Mouse (Mus musculus) midbrain, embryonic 11.5 days (tissue): ENCODE measurements around the gene Maml1. TPM values are rescaled to one million over a fixed set of nuclear protein-coding genes. Genes with fewer than 3 reads are reported as not detected.

Source experiments
- ATAC-seq: fragments of 200-750 bp; cut with Nextera tagmentation; 2 replicates; pipeline ENCODE4 v1.8.0; 2017; ENCODE audit warnings: moderate TSS enrichment, moderate library complexity; ENCODE audit not compliant: low FRiP score
- DNase-seq: peaks from one replicate; pipeline ENCODE4 v3.0.0; 2015; ENCODE audit warnings: low spot score; ENCODE audit errors: missing footprints
- H3K27ac ChIP-seq: fragments of 300-500 bp; sonication (generic); 2 replicates; pipeline ENCODE4 v1.5.1; 2014; ENCODE audit warnings: low read depth, low read length
- H3K27me3 ChIP-seq: fragments of 300-500 bp; sonication (generic); 2 replicates; pipeline ENCODE4 v1.6.1; 2014; ENCODE audit warnings: mild to moderate bottlenecking, low read length, moderate library complexity, mixed read lengths; ENCODE audit not compliant: control insufficient read depth, insufficient read depth
- H3K36me3 ChIP-seq: fragments of 300-500 bp; sonication (generic); 2 replicates; pipeline ENCODE4 v1.6.1; 2014; ENCODE audit warnings: mild to moderate bottlenecking, low read length, moderate library complexity, mixed read lengths; ENCODE audit not compliant: control insufficient read depth, insufficient read depth
- H3K4me1 ChIP-seq: fragments of 300-500 bp; sonication (generic); 2 replicates; pipeline ENCODE4 v1.6.1; 2014; ENCODE audit warnings: low read length; ENCODE audit not compliant: control insufficient read depth, insufficient read depth
- H3K4me2 ChIP-seq: fragments of 300-500 bp; sonication (generic); 2 replicates; pipeline ENCODE4 v1.6.1; 2014; ENCODE audit warnings: mild to moderate bottlenecking, moderate library complexity
- H3K4me3 ChIP-seq: fragments of 300-500 bp; sonication (generic); 2 replicates; pipeline ENCODE4 v1.5.1; 2014; ENCODE audit warnings: low read depth, low read length
- H3K9ac ChIP-seq: fragments of 300-500 bp; sonication (generic); 2 replicates; pipeline ENCODE4 v1.6.1; 2014; ENCODE audit warnings: low read length
- H3K9me3 ChIP-seq: fragments of 300-500 bp; sonication (generic); 2 replicates; pipeline ENCODE4 v1.6.1; 2016; ENCODE audit warnings: low read length; ENCODE audit not compliant: control insufficient read depth
- WGBS: fragments of 180-500 bp; shearing (Covaris S2); extraction: QIAGEN DNeasy Blood & Tissue Kit; methylation state at CpG from one replicate; pipeline ENCODE4 v1.1.7; 2014; 5-methylcytosine and 5-hydroxymethylcytosine counted together
- polyA plus RNA-seq: library from polyadenylated mRNA; unstranded; fragments of >200 nt; fragmentation: Nextera tagmentation; extraction: Ambion mirVana; gene quantifications from 2 replicates; pipeline ENCODE4 v1.2.1, GENCODE M21; 2014

Maml1 gene
- polyA plus RNA-seq, 1 experiment from 2014 or later: 10.7 TPM

DNA sequence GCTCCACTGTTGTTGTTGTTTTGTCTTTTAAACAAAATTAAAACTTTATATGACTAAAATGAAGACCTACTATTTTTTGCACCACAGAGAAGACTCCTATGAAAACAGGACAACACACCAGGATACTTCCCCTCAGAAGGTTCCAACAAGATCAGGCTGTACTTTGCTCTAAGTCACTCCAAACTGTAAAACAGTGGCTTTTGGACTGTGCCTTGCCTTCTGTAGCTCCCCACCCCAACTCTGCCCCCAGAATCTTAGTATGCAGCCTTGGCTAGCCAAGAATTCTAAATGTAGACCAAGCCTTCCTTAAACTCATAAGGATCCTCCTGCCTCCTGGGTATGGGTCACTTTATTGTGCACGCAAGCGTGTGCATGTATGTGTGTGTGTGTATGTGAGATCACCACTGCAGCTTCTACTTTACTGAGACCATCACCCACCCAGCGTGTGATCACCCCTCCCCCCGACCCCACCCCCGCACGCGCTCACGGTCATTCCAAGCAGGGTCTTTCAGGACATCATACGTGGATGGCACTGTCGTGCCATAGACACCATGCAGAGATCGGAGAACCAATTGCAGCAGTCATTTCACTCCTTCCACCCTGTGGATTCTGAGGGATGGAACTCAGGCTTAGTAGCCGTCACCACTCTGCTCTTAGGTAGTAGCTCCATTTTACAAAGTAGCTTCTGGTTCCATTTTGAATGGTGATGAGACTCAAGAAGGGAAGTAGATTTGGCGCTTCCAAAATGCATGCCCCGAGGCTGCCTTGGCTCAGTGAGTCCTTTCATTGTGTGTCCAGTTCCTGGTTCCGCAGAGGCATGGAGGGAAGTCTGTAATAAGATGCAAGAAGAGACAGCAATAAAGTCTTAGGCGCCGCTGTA lies 68.1 kb downstream of the Maml1 start:
- DNase-seq (no peak), ATAC-seq (peak; percentile 12; the same call in 1 of the 2 replicates)
- Histone ChIP-seq H3K4me3 (peak overlapping the region; percentile 88), H3K9ac (peak overlapping the region; percentile 93), H3K4me1 (peaks cover 22% of the 10 kb centered on the region), H3K36me3 (no peaks in the 10 kb centered on the region), H3K4me2 (peak overlapping the region; percentile 96), H3K27me3 (no peaks in the 10 kb centered on the region), H3K9me3 (no peaks in the 10 kb centered on the region), H3K27ac (peak overlapping the region; percentile 68)
- 10% methylated on average over 17 of the region's 17 CpGs for WGBS

GRCm38 (mm10) chr11:50222559-50223276 lies 69.4 kb downstream of the Maml1 start:
- no peak overlapping the region for H3K4me2 ChIP-seq
- no peak overlapping the region for H3K4me3 ChIP-seq
- no peaks in the 10 kb centered on the region for H3K36me3 ChIP-seq
- ATAC-seq: no peak
- no peaks in the 10 kb centered on the region for H3K9me3 ChIP-seq
- 50% methylated on average over 7 of the region's 7 CpGs for WGBS
- DNase-seq: no peak
- no peak overlapping the region for H3K9ac ChIP-seq
- no peak overlapping the region for H3K27ac ChIP-seq
- no peaks in the 10 kb centered on the region for H3K27me3 ChIP-seq
- H3K4me1 ChIP-seq: peaks cover 16% of the 10 kb centered on the region

DNA sequence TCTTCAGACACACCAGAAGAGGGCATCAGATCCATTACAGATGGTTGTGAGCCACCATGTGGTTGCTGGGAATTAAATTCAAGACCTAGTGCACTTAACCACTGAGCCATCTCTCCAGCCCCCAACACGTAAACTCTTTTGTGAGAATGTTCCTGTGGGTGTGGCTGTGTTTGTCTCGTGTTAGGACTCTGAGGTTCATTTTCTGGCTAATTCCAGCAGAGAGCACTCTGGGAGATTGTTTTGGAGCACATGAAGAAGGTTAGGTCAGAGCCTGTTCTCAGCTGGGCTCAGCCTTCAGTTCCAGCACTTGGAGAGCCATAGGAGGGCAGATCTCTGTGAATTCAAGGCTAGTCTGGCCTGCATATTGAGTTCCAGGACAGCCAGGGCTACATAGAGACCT lies 72.3 kb downstream of the Maml1 start:
- Histone ChIP-seq H3K4me3 (no peak overlapping the region), H3K27ac (no peak overlapping the region), H3K4me2 (no peak overlapping the region), H3K27me3 (no peaks in the 10 kb centered on the region), H3K9me3 (no peaks in the 10 kb centered on the region), H3K36me3 (no peaks in the 10 kb centered on the region), H3K9ac (no peak overlapping the region), H3K4me1 (peaks cover 8% of the 10 kb centered on the region)
- 50% methylated on average over 2 of the region's 2 CpGs for WGBS
- DNase-seq (no peak), ATAC-seq (no peak)

DNA sequence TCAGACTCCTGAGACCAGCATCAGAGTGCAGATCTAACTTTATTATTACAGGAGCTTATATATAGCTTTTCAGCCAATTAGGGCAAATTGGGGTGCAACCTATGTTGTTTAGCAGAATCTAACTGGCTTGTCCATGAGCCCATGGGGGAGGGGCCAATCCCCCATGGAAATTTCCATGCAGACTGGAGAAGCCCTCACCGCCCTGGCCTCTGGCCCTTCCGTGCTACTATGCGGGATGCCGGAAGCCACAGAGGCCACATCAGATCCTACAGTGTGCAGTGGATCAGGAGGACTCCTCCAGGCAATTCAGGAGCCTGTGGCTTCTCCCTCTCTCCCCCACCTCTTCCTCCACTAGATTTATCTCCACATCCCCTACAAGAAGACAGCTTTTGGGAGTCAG lies 74.3 kb downstream of the Maml1 start:
- Histone ChIP-seq H3K4me2 (no peak overlapping the region), H3K4me3 (no peak overlapping the region), H3K4me1 (0 out of 2 replicates have a peak, but pooled peaks cover 2% of the 10 kb centered on the region), H3K9ac (no peak overlapping the region), H3K27ac (no peak overlapping the region), H3K27me3 (no peaks in the 10 kb centered on the region), H3K36me3 (no peaks in the 10 kb centered on the region), H3K9me3 (no peaks in the 10 kb centered on the region)
- ATAC-seq (no peak), DNase-seq (no peak)
- 48% methylated on average over 4 of the region's 4 CpGs for WGBS

GRCm38 (mm10) chr11:50216724-50217366 lies 75.3 kb downstream of the Maml1 start:
- 0 out of 2 replicates have a peak, but pooled peaks cover 2% of the 10 kb centered on the region for H3K4me1 ChIP-seq
- no peak overlapping the region for H3K27ac ChIP-seq
- H3K9ac ChIP-seq: no peak overlapping the region
- 81% methylated on average over 4 of the region's 4 CpGs for WGBS
- no peaks in the 10 kb centered on the region for H3K36me3 ChIP-seq
- ATAC-seq (no peak), DNase-seq (no peak)
- no peak overlapping the region for H3K4me3 ChIP-seq
- no peak overlapping the region for H3K4me2 ChIP-seq
- H3K27me3 ChIP-seq: no peaks in the 10 kb centered on the region
- H3K9me3 ChIP-seq: no peaks in the 10 kb centered on the region

GRCm38 (mm10) chr11:50215633-50216032 lies 76.5 kb downstream of the Maml1 start:
- ATAC-seq (no peak), DNase-seq (no peak)
- Histone ChIP-seq H3K4me3 (no peak overlapping the region), H3K9me3 (no peaks in the 10 kb centered on the region), H3K4me1 (peaks cover 6% of the 10 kb centered on the region; the same call in 1 of the 2 replicates), H3K27ac (no peak overlapping the region), H3K27me3 (no peaks in the 10 kb centered on the region), H3K9ac (no peak overlapping the region), H3K36me3 (no peaks in the 10 kb centered on the region), H3K4me2 (no peak overlapping the region)
- 22% methylated on average over 9 of the region's 9 CpGs for WGBS

- Histone ChIP-seq H3K9me3 (no peaks in the 10 kb centered on the region), H3K9ac (no peak overlapping the region), H3K4me2 (no peak overlapping the region), H3K36me3 (no peaks in the 10 kb centered on the region), H3K27me3 (no peaks in the 10 kb centered on the region), H3K4me3 (no peak overlapping the region), H3K4me1 (peaks cover 8% of the 10 kb centered on the region), H3K27ac (no peak overlapping the region)
- WGBS: 94% methylated on average over 6 of the region's 6 CpGs
- no peak for ATAC-seq
- no peak for DNase-seq
Measured at GRCm38 (mm10) chr11:50214631-50215030, 77.5 kb downstream of the Maml1 start.

GRCm38 (mm10) chr11:50212848-50213758 lies 79.0 kb downstream of the Maml1 start:
- H3K36me3 ChIP-seq: no peaks in the 10 kb centered on the region
- ATAC-seq: no peak
- peaks cover 11% of the 10 kb centered on the region for H3K4me1 ChIP-seq
- no peaks in the 10 kb centered on the region for H3K9me3 ChIP-seq
- DNase-seq: no peak
- no peak overlapping the region for H3K4me3 ChIP-seq
- WGBS: 76% methylated on average over 11 of the region's 11 CpGs
- no peak overlapping the region for H3K9ac ChIP-seq
- no peak overlapping the region for H3K4me2 ChIP-seq
- H3K27me3 ChIP-seq: no peaks in the 10 kb centered on the region
- H3K27ac ChIP-seq: no peak overlapping the region
